Mouse (Mus musculus): ENCODE results near the gene P2rx6. TPM values are rescaled to one million over a fixed set of nuclear protein-coding genes. Genes with fewer than 3 reads are reported as not detected.

P2rx6 gene
- total and polyA plus RNA-seq, 3 experiments, result 0.11 TPM; not detected in 2

DNA sequence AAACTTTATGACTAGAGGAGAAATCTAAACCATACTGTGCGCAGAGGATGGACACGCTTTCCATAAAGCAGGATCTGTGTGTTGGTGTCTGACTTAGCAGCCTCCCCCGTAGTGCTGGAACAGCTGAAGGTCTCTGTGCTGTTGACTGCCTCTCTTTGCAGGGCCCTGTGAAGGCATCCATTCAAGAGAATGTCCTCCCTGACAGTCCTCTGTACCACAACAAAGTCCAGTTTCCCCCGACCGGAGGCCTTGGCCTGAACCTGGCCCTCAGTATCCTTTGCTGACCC is 64.5 kb downstream of the P2rx6 start:
- Histone ChIP-seq H3K4me3 (ENCODE audit: low read depth, low read length) (no peak overlapping the region), H3K27me3 (ENCODE audit: insufficient read depth, low read length) (no peaks in the 10 kb centered on the region), H3K36me3 (replicated peaks) (peaks cover 95% of the 10 kb centered on the region), H3K4me1 (ENCODE audit: insufficient read depth, low read depth, low read length) (peaks cover 8% of the 10 kb centered on the region; the same call in 1 of the 2 replicates), H3K9me3 (replicated peaks) (no peaks in the 10 kb centered on the region)
- TF ChIP-seq CTCF (IDR thresholded peaks at IDR 0.05; ENCODE audit: low read depth, low read length), result no peak
- no peak for TF ChIP-seq POLR2AphosphoS5 (IDR thresholded peaks at IDR 0.05; ENCODE audit: insufficient replicate concordance, low read depth, low read length)
- no peak for TF ChIP-seq GATA1 (IDR thresholded peaks at IDR 0.05; ENCODE audit: borderline replicate concordance, low read length)
- no peak for TF ChIP-seq GATA2 (IDR thresholded peaks at IDR 0.05; ENCODE audit: borderline replicate concordance, low read depth, low read length)
- no peak for TF ChIP-seq TAL1 (conservative IDR thresholded peaks at IDR 0.05; ENCODE audit: low read depth, low read length)
- ATAC-seq (ENCODE audit: extremely low read depth, insufficient number of reproducible peaks, low FRiP score, poor library complexity, severe bottlenecking) (no peak), DNase-seq (ENCODE audit: low spot score) (no peak)

Other genes with a start within 250 kb of the P2rx6 start
- gene Serpind1, start 230.5 kb upstream of the P2rx6 start, total RNA-seq (2014; fragmentation: Nextera tagmentation), result not detected in 2 replicates
- gene Serpind1, start 230.5 kb upstream of the P2rx6 start, total RNA-seq (2017), result 0.11 TPM in 1 of 2 replicates, not detected in the other
- gene Serpind1, start 230.5 kb upstream of the P2rx6 start, polyA plus RNA-seq (2012), result not detected in 2 replicates
- 27.9 and 30.8 TPM in 2 replicates for gene Snap29, start 155.9 kb upstream of the P2rx6 start, total RNA-seq (2014; fragmentation: Nextera tagmentation)
- gene Snap29, start 155.9 kb upstream of the P2rx6 start, total RNA-seq (2017), result 42.8 and 45.7 TPM in 2 replicates
- 5.3 and 6.5 TPM in 2 replicates for gene Snap29, start 155.9 kb upstream of the P2rx6 start, polyA plus RNA-seq (2012)
- gene Pi4ka, start 155.6 kb upstream of the P2rx6 start, total RNA-seq (2014; fragmentation: Nextera tagmentation), result 60.7 and 62.9 TPM in 2 replicates
- 46.5 and 59.6 TPM in 2 replicates for gene Pi4ka, start 155.6 kb upstream of the P2rx6 start, total RNA-seq (2017)
- 18.2 and 21.1 TPM in 2 replicates for gene Pi4ka, start 155.6 kb upstream of the P2rx6 start, polyA plus RNA-seq (2012)
- 40.3 and 46.9 TPM in 2 replicates for gene Crkl, start 109.9 kb upstream of the P2rx6 start, total RNA-seq (2014; fragmentation: Nextera tagmentation)
- gene Crkl, start 109.9 kb upstream of the P2rx6 start, total RNA-seq (2017), result 20.4 and 22.9 TPM in 2 replicates
- 22.0 and 22.6 TPM in 2 replicates for gene Crkl, start 109.9 kb upstream of the P2rx6 start, polyA plus RNA-seq (2012)
- not detected in 2 replicates for gene Aifm3, start 72.3 kb upstream of the P2rx6 start, total RNA-seq (2014; fragmentation: Nextera tagmentation)
- gene Aifm3, start 72.3 kb upstream of the P2rx6 start, total RNA-seq (2017), result 0.05 TPM in 1 of 2 replicates, not detected in the other
- gene Aifm3, start 72.3 kb upstream of the P2rx6 start, polyA plus RNA-seq (2012), result not detected in 2 replicates
- 48.4 and 78.0 TPM in 2 replicates for gene Lztr1, start 53.2 kb upstream of the P2rx6 start, total RNA-seq (2014; fragmentation: Nextera tagmentation)
- 54.7 and 58.5 TPM in 2 replicates for gene Lztr1, start 53.2 kb upstream of the P2rx6 start, total RNA-seq (2017)
- gene Lztr1, start 53.2 kb upstream of the P2rx6 start, polyA plus RNA-seq (2012), result 35.9 and 42.5 TPM in 2 replicates
- gene Thap7, start 30.7 kb upstream of the P2rx6 start, total RNA-seq (2014; fragmentation: Nextera tagmentation), result 11.7 and 22.5 TPM in 2 replicates
- 38.1 and 54.1 TPM in 2 replicates for gene Thap7, start 30.7 kb upstream of the P2rx6 start, total RNA-seq (2017)
- 148 and 183 TPM in 2 replicates for gene Thap7, start 30.7 kb upstream of the P2rx6 start, polyA plus RNA-seq (2012)
- gene Lrrc74b, start 638 bp upstream of the P2rx6 start, total RNA-seq (2014; fragmentation: Nextera tagmentation), result 0.53 TPM in 1 of 2 replicates, not detected in the other
- gene Lrrc74b, start 638 bp upstream of the P2rx6 start, total RNA-seq (2017), result 0.17 and 0.33 TPM in 2 replicates
- 0.03 TPM in 1 of 2 replicates, not detected in the other for gene Lrrc74b, start 638 bp upstream of the P2rx6 start, polyA plus RNA-seq (2012)
- not detected in 2 replicates for gene Slc7a4, start 21.3 kb downstream of the P2rx6 start, total RNA-seq (2014; fragmentation: Nextera tagmentation)
- gene Slc7a4, start 21.3 kb downstream of the P2rx6 start, total RNA-seq (2017), result 0.05 TPM in 1 of 2 replicates, not detected in the other
- not detected in 2 replicates for gene Slc7a4, start 21.3 kb downstream of the P2rx6 start, polyA plus RNA-seq (2012)
- gene Smpd4, start 57.5 kb downstream of the P2rx6 start, total RNA-seq (2014; fragmentation: Nextera tagmentation), result 55.5 and 78.9 TPM in 2 replicates
- 38.5 and 44.4 TPM in 2 replicates for gene Smpd4, start 57.5 kb downstream of the P2rx6 start, total RNA-seq (2017)
- 12.6 and 24.5 TPM in 2 replicates for gene Smpd4, start 57.5 kb downstream of the P2rx6 start, polyA plus RNA-seq (2012)
- gene Ccdc74a, start 84.6 kb downstream of the P2rx6 start, total RNA-seq (2014; fragmentation: Nextera tagmentation), result not detected in 2 replicates
- 3.7 and 4.2 TPM in 2 replicates for gene Ccdc74a, start 84.6 kb downstream of the P2rx6 start, total RNA-seq (2017)
- 0.98 and 1.8 TPM in 2 replicates for gene Ccdc74a, start 84.6 kb downstream of the P2rx6 start, polyA plus RNA-seq (2012)
- gene Med15, start 171.0 kb downstream of the P2rx6 start, total RNA-seq (2014; fragmentation: Nextera tagmentation), result 80.8 and 97.0 TPM in 2 replicates
- 20.3 and 23.4 TPM in 2 replicates for gene Med15, start 171.0 kb downstream of the P2rx6 start, total RNA-seq (2017)
- 221 and 227 TPM in 2 replicates for gene Med15, start 171.0 kb downstream of the P2rx6 start, polyA plus RNA-seq (2012)
- gene Klhl22, start 197.7 kb downstream of the P2rx6 start, total RNA-seq (2014; fragmentation: Nextera tagmentation), result not detected in 2 replicates
- gene Klhl22, start 197.7 kb downstream of the P2rx6 start, total RNA-seq (2017), result 0.06 and 2.1 TPM in 2 replicates
- not detected in 2 replicates for gene Klhl22, start 197.7 kb downstream of the P2rx6 start, polyA plus RNA-seq (2012)
- gene Scarf2, start 235.4 kb downstream of the P2rx6 start, total RNA-seq (2014; fragmentation: Nextera tagmentation), result not detected in 2 replicates
- gene Scarf2, start 235.4 kb downstream of the P2rx6 start, total RNA-seq (2017), result 0.06 TPM in 1 of 2 replicates, not detected in the other
- not detected in 2 replicates for gene Scarf2, start 235.4 kb downstream of the P2rx6 start, polyA plus RNA-seq (2012)